Mouse (Mus musculus) urinary bladder, postnatal 36 days (tissue): ENCODE results near the gene Slc2a9.
A peak's percentile ranks its signal among the peaks of the same experiment; 100 is the strongest.

Experiments used
- DNase-seq, 2 experiments: peaks; one replicate each; pipeline ENCODE4 v3.0.0; 2022; ENCODE audit warnings: low spot score in 2 of 2, mixed read lengths in 1 of 2

Slc2a9 gene

GRCm38 (mm10) chr5:38469891-38470578, 32.9 kb downstream of the Slc2a9 start:
- peak; percentile 50 to 66 for DNase-seq

- DNase-seq, result no peak
These were observed 36.3 kb downstream of the Slc2a9 start for GRCm38 (mm10) chr5:38466569-38467110.

GRCm38 (mm10) chr5:38461261-38461660, 41.7 kb downstream of the Slc2a9 start:
- DNase-seq, result no peak

- no peak for DNase-seq
These were observed 52.0 kb downstream of the Slc2a9 start for GRCm38 (mm10) chr5:38450936-38451335.

GRCm38 (mm10) chr5:38449607-38450006, 53.3 kb downstream of the Slc2a9 start:
- DNase-seq, result no peak

GRCm38 (mm10) chr5:38448121-38448520, 54.8 kb downstream of the Slc2a9 start:
- no peak for DNase-seq

GRCm38 (mm10) chr5:38446316-38446975, 56.5 kb downstream of the Slc2a9 start:
- DNase-seq, result peak; percentile 9 to 13

- no peak for DNase-seq
These were observed 61.7 kb downstream of the Slc2a9 start for GRCm38 (mm10) chr5:38441088-38441839.

- DNase-seq, result no peak
These were observed 62.5 kb downstream of the Slc2a9 start for GRCm38 (mm10) chr5:38440252-38441005.

- DNase-seq, result no peak
These were observed 66.3 kb downstream of the Slc2a9 start for GRCm38 (mm10) chr5:38436681-38437080.

- no peak for DNase-seq
These were observed 68.1 kb downstream of the Slc2a9 start for GRCm38 (mm10) chr5:38434875-38435274.

- DNase-seq, result no peak
These were observed 71.7 kb downstream of the Slc2a9 start for GRCm38 (mm10) chr5:38431201-38431600.

GRCm38 (mm10) chr5:38429106-38429505, 73.8 kb downstream of the Slc2a9 start:
- no peak for DNase-seq

GRCm38 (mm10) chr5:38427757-38428156, 75.2 kb downstream of the Slc2a9 start:
- no peak for DNase-seq

GRCm38 (mm10) chr5:38425569-38425968, 77.4 kb downstream of the Slc2a9 start:
- DNase-seq, result no peak

GRCm38 (mm10) chr5:38422426-38422825, 80.5 kb downstream of the Slc2a9 start:
- DNase-seq, result no peak

- DNase-seq, result no peak
These were observed 84.1 kb downstream of the Slc2a9 start for GRCm38 (mm10) chr5:38418799-38419198.

GRCm38 (mm10) chr5:38403612-38404011, 99.3 kb downstream of the Slc2a9 start:
- DNase-seq, result no peak

GRCm38 (mm10) chr5:38402288-38402687, 100.7 kb downstream of the Slc2a9 start:
- DNase-seq, result no peak

GRCm38 (mm10) chr5:38388857-38389256, 114.1 kb downstream of the Slc2a9 start:
- no peak for DNase-seq

GRCm38 (mm10) chr5:38388420-38388823, 114.5 kb downstream of the Slc2a9 start:
- no peak for DNase-seq

- DNase-seq, result no peak
These were observed 123.0 kb downstream of the Slc2a9 start for GRCm38 (mm10) chr5:38379970-38380369.
